Mouse (Mus musculus) thymus, postnatal 36 days (tissue): ENCODE results near the gene 4931408C20Rik.

Experiments
- DNase-seq, 2 experiments: peaks; one replicate each; pipeline ENCODE4 v3.0.0; 2022; ENCODE audit warnings: mixed read lengths in 2 of 2

4931408C20Rik gene

DNA sequence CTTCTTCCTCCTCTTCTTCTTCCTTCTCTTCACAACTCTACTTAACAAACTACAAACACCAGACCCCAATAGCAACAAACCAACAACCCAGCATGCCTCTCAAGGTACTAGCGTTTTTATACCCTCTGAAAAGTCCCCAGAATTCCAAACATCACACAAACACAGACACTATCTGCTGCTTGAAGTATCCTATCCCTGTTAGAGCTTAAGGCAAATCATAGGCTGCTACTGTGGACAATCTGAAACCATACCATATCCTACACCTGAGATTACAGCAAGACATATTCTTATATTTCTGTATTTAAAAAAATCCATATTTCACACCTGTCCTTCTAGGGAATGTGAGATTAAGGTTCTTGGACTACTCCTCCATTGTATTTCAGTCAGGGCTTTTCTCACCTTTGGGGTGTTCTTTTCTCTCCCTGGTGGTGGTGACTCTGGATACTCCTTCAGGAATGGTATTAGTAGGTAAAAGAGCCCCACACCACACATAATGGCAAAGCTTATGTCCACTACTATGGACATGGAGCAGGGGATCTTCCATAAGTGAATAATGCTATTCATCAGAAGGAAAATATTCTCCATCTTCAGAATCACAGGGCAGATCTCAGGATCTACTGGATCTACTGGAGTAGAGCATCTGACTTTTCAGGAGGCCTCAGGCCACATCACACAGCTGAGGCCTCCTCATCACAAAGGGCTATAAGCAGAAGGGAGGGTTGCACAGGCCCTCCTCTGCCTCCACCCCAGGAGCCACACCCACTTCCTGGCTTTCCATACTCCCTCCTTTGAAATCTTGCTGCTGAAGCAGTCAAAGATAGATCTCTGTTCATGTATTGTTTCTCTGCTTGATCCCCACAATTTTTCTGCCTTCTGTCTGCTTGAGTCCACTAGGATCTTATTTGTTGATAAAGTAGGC, at the start of gene 4931408C20Rik:
4931408C20Rik (minus strand) TSS at position 619 of the 919 bp plus-strand sequence.
- DNase-seq = peak; percentile 4 to 13

DNA sequence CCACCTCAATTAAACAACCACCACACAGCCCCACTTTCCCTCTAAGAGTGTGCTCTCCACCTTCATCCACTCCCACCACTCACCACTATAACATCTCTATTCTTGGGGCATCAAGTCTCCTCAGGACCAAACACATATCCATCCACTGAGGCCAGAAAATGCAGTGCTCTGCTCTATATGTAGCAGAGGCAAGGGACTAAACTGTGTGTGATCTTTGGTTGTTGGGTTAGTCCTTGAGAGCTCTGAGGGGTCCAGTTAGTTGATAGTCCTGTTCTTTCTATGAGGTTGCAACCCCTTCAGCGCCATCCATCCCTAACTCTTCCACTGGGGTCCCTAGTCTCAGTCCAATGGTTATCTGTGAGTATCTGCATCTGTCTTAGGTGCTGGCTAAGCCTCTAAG, 666 bp upstream of the 4931408C20Rik start:
- no peak for DNase-seq

DNA sequence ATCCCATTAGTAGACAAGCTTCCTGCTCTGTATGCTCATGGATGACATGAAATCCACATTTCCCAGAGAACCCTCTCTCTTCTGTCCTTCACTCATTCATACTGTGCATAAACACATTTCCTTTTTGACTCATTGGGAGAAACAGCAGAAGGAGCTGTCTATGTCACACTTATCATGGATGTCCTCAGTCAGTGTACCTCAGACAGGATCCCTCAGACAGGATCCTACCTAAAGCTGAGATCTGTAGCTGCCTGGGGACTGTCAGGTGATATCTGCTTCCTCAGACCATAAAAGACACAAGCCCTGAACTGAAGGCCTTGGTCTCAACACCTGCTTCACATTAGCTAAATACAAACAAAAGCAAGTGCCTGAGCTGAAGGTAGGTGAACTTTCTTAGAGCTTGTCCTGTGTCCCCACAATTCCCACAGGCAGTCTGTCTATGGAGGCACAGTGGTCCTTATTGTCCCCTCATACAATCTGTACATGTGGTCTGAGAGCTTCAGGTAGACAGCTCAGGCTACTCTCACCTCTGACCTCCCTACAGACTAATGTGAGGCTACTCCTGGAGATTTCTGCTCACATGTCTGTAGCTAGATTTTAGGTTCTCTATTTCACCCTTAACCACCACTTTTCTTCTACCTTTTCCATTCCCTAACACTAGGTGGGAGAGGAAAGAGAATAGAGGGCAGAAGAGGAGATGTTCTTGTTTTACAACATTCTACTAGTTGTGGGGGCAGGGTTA, 1.1 kb downstream of the 4931408C20Rik start:
- no peak for DNase-seq

DNA sequence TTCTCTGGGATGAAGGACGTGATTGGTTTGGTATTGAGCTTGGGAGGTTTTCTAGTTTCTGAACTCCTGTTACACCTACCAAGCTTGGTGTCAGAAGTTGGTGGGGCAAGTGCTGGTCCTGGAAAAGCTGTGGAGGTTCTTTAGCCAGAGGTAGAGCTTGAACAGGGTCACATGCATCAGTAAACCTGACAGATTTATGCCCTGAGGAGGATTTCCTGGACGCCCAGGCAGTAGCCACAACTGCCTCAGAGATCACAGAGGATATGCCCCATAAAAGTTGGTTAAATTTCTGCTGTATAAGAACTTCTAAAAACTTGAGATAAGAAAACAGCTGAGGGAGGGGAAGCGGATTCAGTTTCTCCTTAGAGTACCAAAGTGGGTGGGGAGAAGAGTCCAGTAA, 1.9 kb downstream of the 4931408C20Rik start:
- no peak for DNase-seq

DNA sequence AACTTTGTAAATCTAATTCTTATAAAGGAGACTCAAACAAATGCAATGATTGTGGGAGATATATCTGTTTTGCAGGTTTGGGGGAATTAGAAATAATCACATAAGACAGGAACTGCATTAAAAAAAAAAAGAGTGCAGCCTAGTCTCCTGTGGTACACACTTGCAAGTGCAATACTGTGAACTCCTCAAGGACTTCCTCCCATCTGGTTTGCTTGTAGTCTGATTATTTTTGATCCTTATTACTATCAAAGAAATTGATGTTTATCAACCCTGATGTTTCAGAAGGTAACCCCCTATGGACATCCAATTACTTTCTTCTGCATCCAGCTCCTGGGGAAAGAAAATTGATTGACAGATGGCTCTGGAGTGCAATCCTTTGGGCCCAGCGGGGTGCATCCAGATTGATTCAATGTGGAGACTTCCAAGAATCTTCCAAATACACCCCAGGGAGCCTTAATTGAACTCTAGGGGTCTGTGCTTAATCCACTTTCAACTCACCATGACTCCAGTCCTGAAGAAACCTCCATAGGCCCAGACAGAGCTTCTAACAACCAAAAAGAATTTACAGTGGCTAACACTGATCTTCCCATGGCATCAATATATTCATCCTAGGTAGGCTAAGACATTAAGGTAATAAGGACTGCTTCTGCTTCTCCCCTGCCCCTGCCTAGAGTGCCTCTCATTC, 37.4 kb downstream of the 4931408C20Rik start:
- DNase-seq = no peak

DNA sequence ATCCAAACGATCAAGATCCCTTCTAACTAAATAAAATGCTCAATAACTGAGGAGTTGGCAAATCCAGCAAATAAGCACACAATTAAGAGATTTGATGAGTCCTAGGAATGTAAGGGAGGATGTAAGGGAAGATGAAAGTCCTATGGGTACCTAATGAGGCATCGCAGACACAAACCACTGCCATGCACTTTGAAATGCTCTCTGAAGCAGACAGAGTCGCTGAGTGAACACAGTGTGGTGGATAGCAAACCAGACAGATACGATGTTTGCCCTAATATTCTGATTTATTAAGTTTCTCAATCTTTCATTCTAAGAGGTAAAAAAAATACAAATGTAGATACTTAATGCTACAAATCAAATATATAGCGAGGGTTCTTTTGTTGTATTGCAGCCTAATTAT, 51.2 kb downstream of the 4931408C20Rik start:
- no peak for DNase-seq
